Mouse (Mus musculus): ENCODE results near the gene Fxr2. TPM values are rescaled to one million over a fixed set of nuclear protein-coding genes. Genes with fewer than 3 reads are reported as not detected.

Fxr2 gene
- total RNA-seq (2022) = 100 to 1,000 TPM; 104 to 114 (median 108) TPM

GRCm38 (mm10) chr11:69632284-69633089 is at the start of gene Fxr2:
Gene Fxr2, plus strand, starts transcription at chr11:69632990.
- DNase-seq (ENCODE audit: low spot score in 2 of 2) = peak; percentile 100

GRCm38 (mm10) chr11:69584008-69584407 is 48.8 kb upstream of the Fxr2 start:
- DNase-seq (ENCODE audit: low spot score in 2 of 2) = no peak

- DNase-seq (ENCODE audit: low spot score in 2 of 2) = no peak
Measured at GRCm38 (mm10) chr11:69584937-69585336, 47.9 kb upstream of the Fxr2 start.

GRCm38 (mm10) chr11:69585718-69586325 is 47.0 kb upstream of the Fxr2 start:
- DNase-seq (ENCODE audit: low spot score in 2 of 2) = no peak

- no peak for DNase-seq (ENCODE audit: low spot score in 2 of 2)
Measured at GRCm38 (mm10) chr11:69589207-69589834, 43.5 kb upstream of the Fxr2 start.

- no peak for DNase-seq (ENCODE audit: low spot score in 2 of 2)
Measured at GRCm38 (mm10) chr11:69590622-69591021, 42.2 kb upstream of the Fxr2 start.

- peak in 1 of 2 experiments; percentile 51 for DNase-seq (ENCODE audit: low spot score in 2 of 2)
Measured at GRCm38 (mm10) chr11:69591424-69591823, 41.4 kb upstream of the Fxr2 start.

- peak in 1 of 2 experiments; percentile 49 for DNase-seq (ENCODE audit: low spot score in 2 of 2)
Measured at GRCm38 (mm10) chr11:69591899-69592637, 40.7 kb upstream of the Fxr2 start.

GRCm38 (mm10) chr11:69592799-69593198 is 40.0 kb upstream of the Fxr2 start:
- DNase-seq (ENCODE audit: low spot score in 2 of 2) = no peak

- no peak for DNase-seq (ENCODE audit: low spot score in 2 of 2)
Measured at GRCm38 (mm10) chr11:69594853-69595252, 37.9 kb upstream of the Fxr2 start.

- no peak for DNase-seq (ENCODE audit: low spot score in 2 of 2)
Measured at GRCm38 (mm10) chr11:69599436-69599835, 33.4 kb upstream of the Fxr2 start.

GRCm38 (mm10) chr11:69600098-69600497 is 32.7 kb upstream of the Fxr2 start:
- DNase-seq (ENCODE audit: low spot score in 2 of 2) = peak; percentile 71 to 83

- no peak for DNase-seq (ENCODE audit: low spot score in 2 of 2)
Measured at GRCm38 (mm10) chr11:69601768-69602167, 31.0 kb upstream of the Fxr2 start.

- DNase-seq (ENCODE audit: low spot score in 2 of 2) = no peak
Measured at GRCm38 (mm10) chr11:69603516-69603915, 29.3 kb upstream of the Fxr2 start.

- no peak for DNase-seq (ENCODE audit: low spot score in 2 of 2)
Measured at GRCm38 (mm10) chr11:69604347-69604746, 28.4 kb upstream of the Fxr2 start.

- no peak for DNase-seq (ENCODE audit: low spot score in 2 of 2)
Measured at GRCm38 (mm10) chr11:69604795-69605664, 27.8 kb upstream of the Fxr2 start.

GRCm38 (mm10) chr11:69605726-69606490 is 26.9 kb upstream of the Fxr2 start, which contains the start of gene Atp1b2:
Gene Atp1b2, minus strand, starts transcription at chr11:69605942.
- DNase-seq (ENCODE audit: low spot score in 2 of 2) = peak; percentile 41 to 74

GRCm38 (mm10) chr11:69606491-69606795 is 26.3 kb upstream of the Fxr2 start:
- DNase-seq (ENCODE audit: low spot score in 2 of 2) = no peak

- DNase-seq (ENCODE audit: low spot score in 2 of 2) = no peak
Measured at GRCm38 (mm10) chr11:69606832-69607231, 26.0 kb upstream of the Fxr2 start.

GRCm38 (mm10) chr11:69608525-69608924 is 24.3 kb upstream of the Fxr2 start:
- no peak for DNase-seq (ENCODE audit: low spot score in 2 of 2)
